Mouse (Mus musculus) forebrain, postnatal 0 days (tissue): ENCODE results near the gene Thoc6. TPM values are rescaled to one million over a fixed set of nuclear protein-coding genes. Genes with fewer than 3 reads are reported as not detected.

Experiments
- ATAC-seq: fragments of 200-750 bp; cut with Nextera tagmentation; 2 replicates; pipeline ENCODE4 v1.8.0; 2017; ENCODE audit warnings: mild to moderate bottlenecking, moderate library complexity
- DNase-seq: peaks from one replicate; pipeline ENCODE4 v3.0.0-alpha.2; 2015
- H3K27ac ChIP-seq: fragments of 300-500 bp; sonication (generic); 2 replicates; pipeline ENCODE4 v1.5.1; 2014; ENCODE audit warnings: low read depth, mild to moderate bottlenecking, antibody characterized with exemption, low read length, moderate library complexity, mixed read lengths
- H3K27me3 ChIP-seq: fragments of 300-500 bp; sonication (generic); 2 replicates; pipeline ENCODE4 v1.6.1; 2014; ENCODE audit warnings: mild to moderate bottlenecking, low read length, mixed read lengths; ENCODE audit not compliant: insufficient read depth
- H3K36me3 ChIP-seq: fragments of 300-500 bp; sonication (generic); 2 replicates; pipeline ENCODE4 v1.6.1; 2014; ENCODE audit warnings: mild to moderate bottlenecking, moderate library complexity; ENCODE audit not compliant: insufficient read depth
- H3K4me1 ChIP-seq: fragments of 300-500 bp; sonication (generic); 2 replicates; pipeline ENCODE4 v1.6.1; 2014; ENCODE audit warnings: antibody characterized with exemption; ENCODE audit not compliant: insufficient read depth
- H3K4me2 ChIP-seq: fragments of 300-500 bp; sonication (generic); 2 replicates; pipeline ENCODE4 v1.6.1; 2014; ENCODE audit warnings: low read depth, mild to moderate bottlenecking, moderate library complexity
- H3K4me3 ChIP-seq: fragments of 300-500 bp; sonication (generic); 2 replicates; pipeline ENCODE4 v1.5.1; 2014; ENCODE audit warnings: low read depth, low read length, mixed read lengths
- H3K9ac ChIP-seq: fragments of 300-500 bp; sonication (generic); 2 replicates; pipeline ENCODE4 v1.6.1; 2014; ENCODE audit warnings: mild to moderate bottlenecking
- H3K9me3 ChIP-seq: fragments of 300-500 bp; sonication (generic); 2 replicates; pipeline ENCODE4 v1.6.1; 2016; ENCODE audit warnings: low read length
- CTCF ChIP-seq: sonication (generic); IDR thresholded peaks from 2 replicates; pipeline ENCODE4 v1.5.1; 2016; ENCODE audit warnings: antibody characterized with exemption, control low read depth, low read depth
- WGBS: fragments of 180-500 bp; shearing (Covaris S2); extraction: QIAGEN DNeasy Blood & Tissue Kit; methylation state at CpG from one replicate; pipeline ENCODE4 v1.1.7; 2014; 5-methylcytosine and 5-hydroxymethylcytosine counted together
- polyA plus RNA-seq: library from polyadenylated mRNA; unstranded; fragments of >200 nt; fragmentation: Nextera tagmentation; extraction: Ambion mirVana; gene quantifications from 2 replicates; pipeline ENCODE4 v1.2.1, GENCODE M21; 2015
- total RNA-seq: library from RNA; depleted of rRNA; stranded (reverse); fragments of >200 nt; gene quantifications from 2 replicates; pipeline ENCODE4 v1.2.3, GENCODE M21; 2014

The Thoc6 gene
- total and polyA plus RNA-seq, 2 experiments from 2014 or later = 14.7 to 18.0 TPM

DNA sequence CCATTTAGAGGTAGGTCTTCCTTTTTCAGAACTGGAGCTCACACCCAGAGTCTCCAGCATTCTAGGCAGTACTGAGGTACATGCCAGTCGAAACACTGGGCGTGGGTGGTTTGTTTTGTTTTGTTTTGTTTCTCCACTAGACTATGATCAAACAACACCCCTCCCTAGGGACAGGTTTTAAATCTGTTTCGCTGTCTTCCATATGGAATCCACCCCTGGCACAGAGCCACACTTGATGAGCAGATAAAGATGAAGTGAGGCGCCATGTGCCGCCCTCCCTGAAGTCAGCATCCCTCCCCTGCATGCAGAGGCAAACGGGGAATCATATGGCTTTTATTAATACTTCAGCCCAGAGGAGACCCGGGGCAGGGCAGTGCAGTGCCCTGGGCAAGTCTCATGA lies 31.1 kb upstream of the Thoc6 start:
- WGBS = 51% methylated on average over 7 of the region's 7 CpGs
- no peaks in the 10 kb centered on the region for H3K9me3 ChIP-seq
- no peak overlapping the region for H3K9ac ChIP-seq
- no peaks in the 10 kb centered on the region for H3K4me1 ChIP-seq
- ATAC-seq = no peak
- no peak overlapping the region for H3K4me2 ChIP-seq
- no peaks in the 10 kb centered on the region for H3K36me3 ChIP-seq
- no peaks in the 10 kb centered on the region for H3K27me3 ChIP-seq
- no peak overlapping the region for H3K4me3 ChIP-seq
- DNase-seq = no peak
- no peak overlapping the region for H3K27ac ChIP-seq
- TF ChIP-seq CTCF = no peak

DNA sequence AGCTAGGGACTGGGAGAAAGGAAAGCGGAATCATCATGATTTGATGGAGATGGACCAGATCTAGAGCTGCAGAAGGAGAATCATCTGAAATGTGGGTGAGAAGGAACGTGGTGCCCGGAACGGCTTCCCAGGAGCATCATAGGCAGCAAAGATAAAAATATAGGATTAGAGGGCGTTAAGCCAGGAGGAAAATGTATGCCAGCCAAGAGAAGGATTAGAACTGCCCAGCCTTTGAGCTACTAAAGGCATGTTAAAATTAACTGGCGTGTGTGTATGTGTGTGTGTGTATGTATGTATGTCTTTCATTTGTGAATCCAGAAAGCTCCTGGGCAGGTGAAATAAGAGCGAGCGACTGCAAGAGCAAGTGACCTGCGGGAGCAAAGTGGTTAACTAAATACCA lies 29.6 kb upstream of the Thoc6 start:
- no peaks in the 10 kb centered on the region for H3K36me3 ChIP-seq
- no peak overlapping the region for H3K4me3 ChIP-seq
- ATAC-seq = no peak
- H3K9ac ChIP-seq = no peak overlapping the region
- no peak for TF ChIP-seq CTCF
- H3K4me1 ChIP-seq = no peaks in the 10 kb centered on the region
- peaks cover 7% of the 10 kb centered on the region; the same call in 1 of the 2 replicates for H3K27me3 ChIP-seq
- no peaks in the 10 kb centered on the region for H3K9me3 ChIP-seq
- no peak for DNase-seq
- H3K27ac ChIP-seq = no peak overlapping the region
- no peak overlapping the region for H3K4me2 ChIP-seq
- WGBS = 76% methylated on average over 9 of the region's 9 CpGs

DNA sequence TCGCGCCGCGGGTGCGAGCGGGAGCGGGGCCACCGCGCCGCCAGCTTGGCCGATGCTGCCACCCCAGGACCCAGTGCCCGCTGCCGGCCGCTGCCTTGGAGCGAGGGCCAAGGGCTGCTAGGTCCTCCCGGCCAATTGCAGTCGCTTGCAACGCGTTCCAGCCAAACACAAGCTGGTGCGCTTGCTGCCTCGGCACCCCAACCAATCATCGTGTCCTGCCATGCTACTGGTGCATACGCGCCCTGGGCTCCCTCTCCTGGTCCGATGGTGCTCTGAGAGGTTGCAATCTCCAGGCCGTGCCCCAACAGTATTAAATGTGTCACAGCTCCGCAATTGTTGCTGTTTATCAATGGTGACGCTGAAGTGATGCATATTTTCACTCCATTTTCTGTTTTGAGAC lies 26.4 kb upstream of the Thoc6 start:
- peak; percentile 86 for TF ChIP-seq CTCF
- no peaks in the 10 kb centered on the region for H3K4me1 ChIP-seq
- peak overlapping the region; percentile 99 for H3K4me2 ChIP-seq
- H3K27ac ChIP-seq = no peak overlapping the region
- H3K9ac ChIP-seq = peak overlapping the region; percentile 50
- ATAC-seq (peak; percentile 99), DNase-seq (peak; percentile 90)
- H3K36me3 ChIP-seq = no peaks in the 10 kb centered on the region
- peaks cover 7% of the 10 kb centered on the region; the same call in 1 of the 2 replicates for H3K27me3 ChIP-seq
- H3K4me3 ChIP-seq = peak overlapping the region; percentile 67
- under 1% methylated on average over 28 of the region's 28 CpGs for WGBS
- no peaks in the 10 kb centered on the region for H3K9me3 ChIP-seq

GRCm38 (mm10) chr17:23699131-23700077 lies 25.7 kb upstream of the Thoc6 start:
- TF ChIP-seq CTCF = no peak
- Histone ChIP-seq H3K27ac (no peak overlapping the region), H3K27me3 (peaks cover 7% of the 10 kb centered on the region; the same call in 1 of the 2 replicates), H3K9ac (peak overlapping the region; percentile 50), H3K9me3 (no peaks in the 10 kb centered on the region), H3K4me3 (peak overlapping the region; percentile 67), H3K4me1 (no peaks in the 10 kb centered on the region), H3K4me2 (peak overlapping the region; percentile 99), H3K36me3 (no peaks in the 10 kb centered on the region)
- ATAC-seq = peak; percentile 55
- WGBS = under 1% methylated on average over 84 of the region's 101 CpGs
- no peak for DNase-seq

GRCm38 (mm10) chr17:23695801-23696200 lies 22.1 kb upstream of the Thoc6 start:
- Histone ChIP-seq H3K36me3 (no peaks in the 10 kb centered on the region), H3K9me3 (no peaks in the 10 kb centered on the region), H3K27ac (no peak overlapping the region), H3K27me3 (peaks cover 7% of the 10 kb centered on the region; the same call in 1 of the 2 replicates), H3K4me1 (no peaks in the 10 kb centered on the region), H3K4me3 (no peak overlapping the region), H3K9ac (no peak overlapping the region), H3K4me2 (no peak overlapping the region)
- no peak for TF ChIP-seq CTCF
- ATAC-seq (no peak), DNase-seq (no peak)
- 15% methylated on average over 3 of the region's 3 CpGs for WGBS

GRCm38 (mm10) chr17:23694491-23694890 lies 20.8 kb upstream of the Thoc6 start:
- no peak overlapping the region for H3K27ac ChIP-seq
- H3K27me3 ChIP-seq = peaks cover 7% of the 10 kb centered on the region; the same call in 1 of the 2 replicates
- no peaks in the 10 kb centered on the region for H3K9me3 ChIP-seq
- no peak for TF ChIP-seq CTCF
- H3K36me3 ChIP-seq = no peaks in the 10 kb centered on the region
- H3K4me3 ChIP-seq = no peak overlapping the region
- WGBS = 70% methylated on average over 1 of the region's 1 CpGs
- no peak for DNase-seq
- no peak for ATAC-seq
- no peak overlapping the region for H3K9ac ChIP-seq
- H3K4me2 ChIP-seq = no peak overlapping the region
- H3K4me1 ChIP-seq = no peaks in the 10 kb centered on the region
